Mouse (Mus musculus): Measurements from ENCODE around the gene Best1.

Best1 gene

GRCm38 (mm10) chr19:10001206-10001969 lies at the start of gene Best1, which contains the start of gene Rab3il1:
Gene Best1, minus strand, starts transcription at chr19:10001633.
Gene Rab3il1, plus strand, starts transcription at chr19:10001669.
- in situ Hi-C loops (cut with MboI, MseI) = loop anchor here (10.0 kb wide), 1 partner anchor 193 kb away; no protein-coding TSS in a partner anchor

GRCm38 (mm10) chr19:10050438-10050837 lies 49.0 kb upstream of the Best1 start:
- in situ Hi-C loops (cut with MboI, MseI) = no loop called here

GRCm38 (mm10) chr19:10049533-10049932 lies 48.1 kb upstream of the Best1 start:
- in situ Hi-C loops (cut with MboI, MseI) = no loop called here

GRCm38 (mm10) chr19:10046983-10047382 lies 45.5 kb upstream of the Best1 start:
- in situ Hi-C loops (cut with MboI, MseI) = no loop called here

- in situ Hi-C loops (cut with MboI, MseI) = no loop called here
Observed at GRCm38 (mm10) chr19:10046346-10046745, 44.9 kb upstream of the Best1 start.

- in situ Hi-C loops (cut with MboI, MseI) = no loop called here
Observed at GRCm38 (mm10) chr19:10045707-10046106, 44.3 kb upstream of the Best1 start.

- in situ Hi-C loops (cut with MboI, MseI) = no loop called here
Observed at GRCm38 (mm10) chr19:10043643-10044042, 42.2 kb upstream of the Best1 start.

GRCm38 (mm10) chr19:10042816-10043215 lies 41.4 kb upstream of the Best1 start:
- in situ Hi-C loops (cut with MboI, MseI) = no loop called here

GRCm38 (mm10) chr19:10042232-10042631 lies 40.8 kb upstream of the Best1 start:
- in situ Hi-C loops (cut with MboI, MseI) = no loop called here

- in situ Hi-C loops (cut with MboI, MseI) = no loop called here
Observed at GRCm38 (mm10) chr19:10041388-10042148, 40.1 kb upstream of the Best1 start, which contains the start of gene Fads3. Gene Fads3, plus strand, starts transcription at chr19:10041569.

- in situ Hi-C loops (cut with MboI, MseI) = no loop called here
Observed at GRCm38 (mm10) chr19:10040866-10041387, 39.5 kb upstream of the Best1 start.

- in situ Hi-C loops (cut with MboI, MseI) = loop anchor here (5.0 kb wide), 2 partner anchors 47 to 127 kb away; no protein-coding TSS in a partner anchor
Observed at GRCm38 (mm10) chr19:10039615-10040014, 38.2 kb upstream of the Best1 start.

GRCm38 (mm10) chr19:10038910-10039309 lies 37.5 kb upstream of the Best1 start:
- in situ Hi-C loops (cut with MboI, MseI) = loop anchor here (5.0 kb wide), 2 partner anchors 47 to 127 kb away; no protein-coding TSS in a partner anchor

- in situ Hi-C loops (cut with MboI, MseI) = loop anchor here (5.0 kb wide), 2 partner anchors 46 to 126 kb away; no protein-coding TSS in a partner anchor
Observed at GRCm38 (mm10) chr19:10038364-10038763, 36.9 kb upstream of the Best1 start.

GRCm38 (mm10) chr19:10037534-10037933 lies 36.1 kb upstream of the Best1 start:
- in situ Hi-C loops (cut with MboI, MseI) = loop anchor here (5.0 kb wide), 2 partner anchors 45 to 125 kb away; no protein-coding TSS in a partner anchor

- in situ Hi-C loops (cut with MboI, MseI) = loop anchor here (5.0 kb wide), 2 partner anchors 43 to 123 kb away; no protein-coding TSS in a partner anchor
Observed at GRCm38 (mm10) chr19:10034785-10035447, 33.5 kb upstream of the Best1 start.

GRCm38 (mm10) chr19:10034356-10034755 lies 32.9 kb upstream of the Best1 start:
- in situ Hi-C loops (cut with MboI, MseI) = no loop called here

GRCm38 (mm10) chr19:10033211-10033973 lies 32.0 kb upstream of the Best1 start:
- in situ Hi-C loops (cut with MboI, MseI) = no loop called here

- in situ Hi-C loops (cut with MboI, MseI) = no loop called here
Observed at GRCm38 (mm10) chr19:10029746-10030145, 28.3 kb upstream of the Best1 start.

GRCm38 (mm10) chr19:10025169-10025875 lies 23.9 kb upstream of the Best1 start:
- in situ Hi-C loops (cut with MboI, MseI) = no loop called here
